Mouse (Mus musculus) embryonic facial prominence, embryonic 11.5 days (tissue): ENCODE data around the gene Rap1a. TPM values are rescaled to one million over a fixed set of nuclear protein-coding genes. Genes with fewer than 3 reads are reported as not detected.

Experiments
- ATAC-seq: fragments of 200-750 bp; cut with Nextera tagmentation; replicated peaks from 2 replicates; pipeline ENCODE4 v1.8.0; 2017; ENCODE audit warnings: low read depth; ENCODE audit not compliant: insufficient number of reproducible peaks, low FRiP score, low TSS enrichment
- DNase-seq: peaks from one replicate; pipeline ENCODE4 v3.0.0-alpha.2; 2015; ENCODE audit warnings: low spot score
- H3K27ac ChIP-seq: fragments of 300-500 bp; sonication (generic); replicated peaks from 2 replicates; pipeline ENCODE4 v1.5.1; 2014; ENCODE audit warnings: mild to moderate bottlenecking, low read depth, low read length, control low read depth
- H3K27me3 ChIP-seq: fragments of 300-500 bp; sonication (generic); 2 replicates; pipeline ENCODE4 v1.6.1; 2014; ENCODE audit warnings: mild to moderate bottlenecking, low read length, moderate library complexity, mixed read lengths; ENCODE audit not compliant: control insufficient read depth, insufficient read depth
- H3K36me3 ChIP-seq: fragments of 300-500 bp; sonication (generic); replicated peaks from 2 replicates; pipeline ENCODE4 v1.6.1; 2014; ENCODE audit warnings: low read depth, mild to moderate bottlenecking, low read length, moderate library complexity, mixed read lengths; ENCODE audit not compliant: control insufficient read depth, insufficient read depth
- H3K4me1 ChIP-seq: fragments of 300-500 bp; sonication (generic); 2 replicates; pipeline ENCODE4 v1.6.1; 2014; ENCODE audit warnings: low read length, mixed read lengths; ENCODE audit not compliant: control insufficient read depth, insufficient read depth
- H3K4me2 ChIP-seq: fragments of 300-500 bp; sonication (generic); 2 replicates; pipeline ENCODE4 v1.6.1; 2014; ENCODE audit warnings: low read depth, mild to moderate bottlenecking, control low read depth, low read length, moderate library complexity
- H3K4me3 ChIP-seq: fragments of 300-500 bp; sonication (generic); 2 replicates; pipeline ENCODE4 v1.5.1; 2014; ENCODE audit warnings: low read depth, low read length, control low read depth
- H3K9ac ChIP-seq: fragments of 300-500 bp; sonication (generic); replicated peaks from 2 replicates; pipeline ENCODE4 v1.6.1; 2014; ENCODE audit warnings: mild to moderate bottlenecking, control low read depth, low read length
- H3K9me3 ChIP-seq: fragments of 300-500 bp; sonication (generic); replicated peaks from 2 replicates; pipeline ENCODE4 v1.6.1; 2016; ENCODE audit warnings: mild to moderate bottlenecking, low read length, inconsistent platforms, mixed read lengths; ENCODE audit not compliant: control insufficient read depth
- WGBS: fragments of 180-500 bp; shearing (Covaris S2); extraction: QIAGEN DNeasy Blood & Tissue Kit; methylation state at CpG from one replicate; pipeline ENCODE4 v1.1.7; 2014; 5-methylcytosine and 5-hydroxymethylcytosine counted together
- polyA plus RNA-seq: library from polyadenylated mRNA; unstranded; fragments of >200 nt; fragmentation: Nextera tagmentation; extraction: Ambion mirVana; gene quantifications from 2 replicates; pipeline ENCODE4 v1.2.1, GENCODE M21; 2014

Rap1a gene
- polyA plus RNA-seq, 1 experiment from 2014 or later: 88.7 TPM

- no peak overlapping the region for H3K9ac ChIP-seq
- ATAC-seq (no peak), DNase-seq (no peak)
- H3K27ac ChIP-seq: no peak overlapping the region
- no peaks in the 10 kb centered on the region for H3K27me3 ChIP-seq
- no peaks in the 10 kb centered on the region for H3K4me1 ChIP-seq
- H3K9me3 ChIP-seq: no peaks in the 10 kb centered on the region
- whole genome bisulfite sequencing: 90% methylated on average over 1 of the region's 1 CpGs
- no peak overlapping the region for H3K4me2 ChIP-seq
- H3K4me3 ChIP-seq: no peak overlapping the region
- no peaks in the 10 kb centered on the region for H3K36me3 ChIP-seq
These were observed 65.0 kb downstream of the Rap1a start for GRCm38 (mm10) chr3:105736148-105736547.

GRCm38 (mm10) chr3:105735285-105735684, 65.9 kb downstream of the Rap1a start:
- H3K27ac ChIP-seq: no peak overlapping the region
- no peak overlapping the region for H3K4me3 ChIP-seq
- no peaks in the 10 kb centered on the region for H3K36me3 ChIP-seq
- H3K9me3 ChIP-seq: no peaks in the 10 kb centered on the region
- H3K4me1 ChIP-seq: no peaks in the 10 kb centered on the region
- no peak overlapping the region for H3K9ac ChIP-seq
- no peak for ATAC-seq
- no peaks in the 10 kb centered on the region for H3K27me3 ChIP-seq
- no peak overlapping the region for H3K4me2 ChIP-seq
- DNase-seq: no peak

- 92% methylated on average over 4 of the region's 4 CpGs for WGBS
- Histone ChIP-seq H3K4me1 (no peaks in the 10 kb centered on the region), H3K4me3 (no peak overlapping the region), H3K9me3 (no peaks in the 10 kb centered on the region), H3K36me3 (no peaks in the 10 kb centered on the region), H3K27ac (no peak overlapping the region), H3K27me3 (no peaks in the 10 kb centered on the region), H3K4me2 (no peak overlapping the region), H3K9ac (no peak overlapping the region)
- DNase-seq (no peak), ATAC-seq (no peak)
These were observed 67.6 kb downstream of the Rap1a start for GRCm38 (mm10) chr3:105733538-105733937.

GRCm38 (mm10) chr3:105732360-105732759, 68.8 kb downstream of the Rap1a start:
- no peaks in the 10 kb centered on the region for H3K9me3 ChIP-seq
- ATAC-seq (no peak), DNase-seq (no peak)
- H3K9ac ChIP-seq: no peak overlapping the region
- no peak overlapping the region for H3K4me3 ChIP-seq
- no peaks in the 10 kb centered on the region for H3K4me1 ChIP-seq
- H3K4me2 ChIP-seq: no peak overlapping the region
- H3K36me3 ChIP-seq: no peaks in the 10 kb centered on the region
- WGBS: 92% methylated on average over 4 of the region's 4 CpGs
- no peaks in the 10 kb centered on the region for H3K27me3 ChIP-seq
- no peak overlapping the region for H3K27ac ChIP-seq

- DNase-seq (peak; percentile 78), ATAC-seq (no peak)
- Histone ChIP-seq H3K9ac (no peak overlapping the region), H3K4me3 (no peak overlapping the region), H3K4me1 (no peaks in the 10 kb centered on the region), H3K27ac (no peak overlapping the region), H3K27me3 (no peaks in the 10 kb centered on the region), H3K36me3 (no peaks in the 10 kb centered on the region), H3K4me2 (no peak overlapping the region), H3K9me3 (no peaks in the 10 kb centered on the region)
- 4% methylated on average over 1 of the region's 1 CpGs for WGBS
These were observed 75.1 kb downstream of the Rap1a start for GRCm38 (mm10) chr3:105726037-105726436.

- H3K27me3 ChIP-seq: no peaks in the 10 kb centered on the region
- no peaks in the 10 kb centered on the region for H3K9me3 ChIP-seq
- no peak overlapping the region for H3K27ac ChIP-seq
- no peak overlapping the region for H3K4me3 ChIP-seq
- WGBS: 87% methylated on average over 3 of the region's 3 CpGs
- ATAC-seq (no peak), DNase-seq (no peak)
- no peaks in the 10 kb centered on the region for H3K36me3 ChIP-seq
- no peaks in the 10 kb centered on the region for H3K4me1 ChIP-seq
- no peak overlapping the region for H3K9ac ChIP-seq
- no peak overlapping the region for H3K4me2 ChIP-seq
These were observed 78.6 kb downstream of the Rap1a start for GRCm38 (mm10) chr3:105722510-105722909.

- Histone ChIP-seq H3K9ac (no peak overlapping the region), H3K4me3 (no peak overlapping the region), H3K36me3 (no peaks in the 10 kb centered on the region), H3K9me3 (no peaks in the 10 kb centered on the region), H3K27ac (no peak overlapping the region), H3K27me3 (no peaks in the 10 kb centered on the region), H3K4me2 (no peak overlapping the region), H3K4me1 (no peaks in the 10 kb centered on the region)
- 70% methylated on average over 2 of the region's 2 CpGs for WGBS
- DNase-seq: no peak
- no peak for ATAC-seq
These were observed 79.4 kb downstream of the Rap1a start for GRCm38 (mm10) chr3:105721681-105722201.

GRCm38 (mm10) chr3:105720514-105720913, 80.6 kb downstream of the Rap1a start:
- 78% methylated on average over 4 of the region's 4 CpGs for WGBS
- Histone ChIP-seq H3K27ac (no peak overlapping the region), H3K4me3 (no peak overlapping the region), H3K9ac (no peak overlapping the region), H3K9me3 (no peaks in the 10 kb centered on the region), H3K36me3 (no peaks in the 10 kb centered on the region), H3K4me1 (no peaks in the 10 kb centered on the region), H3K27me3 (no peaks in the 10 kb centered on the region), H3K4me2 (no peak overlapping the region)
- DNase-seq (no peak), ATAC-seq (no peak)
